Mouse (Mus musculus): ENCODE results near the gene Zfp563.

Gene Zfp563

DNA sequence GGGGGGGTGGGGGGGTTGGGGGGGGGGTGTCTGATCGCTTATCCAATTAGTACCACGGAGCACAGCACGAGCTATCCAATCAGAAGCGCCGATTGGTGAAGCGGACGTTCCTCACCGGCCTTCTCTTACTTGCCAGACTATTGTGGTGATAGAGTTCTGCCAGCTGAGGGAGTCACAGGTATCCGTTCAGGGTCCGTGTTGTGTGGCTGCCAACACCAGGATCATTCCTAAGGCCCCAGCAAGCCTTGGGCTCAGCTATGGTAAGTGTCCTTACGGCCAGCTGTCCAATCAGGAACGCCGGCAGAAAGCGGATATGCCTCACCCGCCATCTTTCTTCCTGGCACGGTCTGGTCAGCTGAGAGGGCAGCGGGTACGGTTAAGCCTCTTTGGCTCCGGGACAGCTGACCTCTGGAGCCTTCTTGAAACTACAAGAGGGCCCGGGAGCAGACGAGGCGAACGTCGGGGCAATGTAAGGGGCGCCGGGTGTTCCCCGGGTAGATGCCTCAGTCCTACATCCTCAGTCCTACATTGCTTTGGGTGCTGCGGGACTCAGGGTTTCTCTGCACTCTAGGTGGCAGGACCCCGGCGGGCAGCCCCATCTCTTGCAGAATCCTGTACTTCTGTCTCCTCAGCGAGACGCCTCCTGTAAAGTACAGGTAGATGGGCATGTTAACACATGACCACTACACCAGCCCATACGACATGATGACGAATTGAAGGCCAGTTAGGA is at the start of gene Zfp563:
TSS of gene Zfp563 (plus strand) at position 91 of the 730 bp plus-strand sequence.
- peak; percentile 95 for DNase-seq

DNA sequence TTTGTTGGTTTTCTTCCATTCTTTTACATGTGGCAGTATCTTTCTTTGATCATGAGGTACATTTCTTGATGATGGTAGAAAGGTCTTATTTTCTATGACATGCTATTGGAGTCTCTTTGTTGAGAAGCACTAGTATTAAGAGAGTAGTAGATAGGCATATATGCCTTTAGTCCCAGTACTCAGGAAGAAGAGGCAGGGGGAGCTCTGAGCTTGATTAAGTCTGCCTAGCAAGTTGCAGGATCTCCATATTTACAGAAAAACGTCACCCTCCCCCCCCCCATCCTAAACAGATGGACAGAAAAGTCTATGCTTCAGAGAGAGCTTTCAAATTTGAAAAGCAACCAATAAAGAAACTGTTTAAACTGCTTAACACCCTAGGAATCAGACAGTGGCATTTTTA is 30.3 kb upstream of the Zfp563 start:
- no peak for DNase-seq

DNA sequence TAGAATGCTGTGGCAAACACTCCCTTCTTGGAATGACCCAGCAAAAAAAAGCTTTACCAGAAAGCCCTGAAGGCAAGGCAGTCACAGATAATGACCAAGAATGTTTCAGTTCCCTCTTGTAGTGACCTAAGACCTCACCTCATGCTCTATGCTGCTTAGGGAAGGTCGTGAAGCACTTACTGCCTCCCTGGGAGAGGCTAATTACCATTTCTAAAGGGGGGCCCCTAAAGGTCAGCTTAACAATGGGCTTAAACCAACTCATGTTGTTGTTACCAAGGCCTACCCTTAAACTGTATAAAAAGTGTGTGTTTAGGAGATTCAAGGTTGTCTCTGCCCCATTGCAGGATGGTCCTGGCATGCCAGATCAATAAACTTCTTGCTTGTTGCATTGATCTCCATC is 26.1 kb upstream of the Zfp563 start:
- DNase-seq, result no peak

GRCm38 (mm10) chr17:33067958-33068357 is 21.2 kb upstream of the Zfp563 start, which contains the start of gene 4921501E09Rik:
Gene 4921501E09Rik (minus strand): TSS chr17:33068058.
- DNase-seq, result no peak

GRCm38 (mm10) chr17:33091630-33092029 is 2.5 kb downstream of the Zfp563 start:
- no peak for DNase-seq

GRCm38 (mm10) chr17:33092391-33093193 is 3.5 kb downstream of the Zfp563 start:
- DNase-seq, result peak; percentile 86 to 89

DNA sequence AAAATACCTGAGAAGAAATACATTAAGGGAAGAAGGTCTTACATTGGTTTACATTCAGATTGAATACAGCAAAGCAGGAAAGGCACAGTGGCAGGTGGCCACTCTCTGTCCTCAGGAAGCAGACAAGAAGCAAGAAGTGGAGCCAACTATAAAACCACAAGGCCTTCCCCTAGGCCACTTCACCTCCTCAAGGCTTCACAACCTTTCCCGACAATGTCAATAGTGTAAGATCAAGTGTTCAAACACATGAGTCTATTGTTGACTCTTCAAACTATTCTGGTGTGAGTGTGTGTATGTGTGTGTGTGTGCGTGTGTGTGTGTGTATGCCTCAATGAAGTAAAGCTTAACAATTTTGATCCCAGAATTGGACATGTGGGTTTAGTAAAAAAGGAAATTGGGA is 8.3 kb downstream of the Zfp563 start:
- no peak for DNase-seq

DNA sequence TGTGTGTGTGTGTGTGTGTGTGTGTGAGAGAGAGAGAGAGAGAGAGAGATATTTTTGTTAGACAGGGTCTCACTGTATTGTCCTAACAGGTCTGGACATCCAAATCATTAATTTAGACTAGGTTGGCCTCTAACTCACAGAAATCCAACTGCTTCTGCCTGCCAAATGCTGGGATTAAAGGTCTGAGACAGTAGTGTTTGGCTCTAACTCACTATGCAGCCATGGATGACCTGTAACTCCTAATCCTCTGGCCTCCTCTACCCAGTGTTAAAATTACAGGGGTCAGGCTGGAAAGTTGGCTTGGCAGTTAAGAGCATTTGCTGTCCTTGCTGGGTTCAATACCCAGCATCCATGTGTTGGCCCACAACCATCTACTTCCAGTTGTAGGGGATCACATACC is 35.4 kb downstream of the Zfp563 start:
- no peak for DNase-seq

- DNase-seq, result no peak
These were observed 37.1 kb downstream of the Zfp563 start for GRCm38 (mm10) chr17:33126257-33126656.

DNA sequence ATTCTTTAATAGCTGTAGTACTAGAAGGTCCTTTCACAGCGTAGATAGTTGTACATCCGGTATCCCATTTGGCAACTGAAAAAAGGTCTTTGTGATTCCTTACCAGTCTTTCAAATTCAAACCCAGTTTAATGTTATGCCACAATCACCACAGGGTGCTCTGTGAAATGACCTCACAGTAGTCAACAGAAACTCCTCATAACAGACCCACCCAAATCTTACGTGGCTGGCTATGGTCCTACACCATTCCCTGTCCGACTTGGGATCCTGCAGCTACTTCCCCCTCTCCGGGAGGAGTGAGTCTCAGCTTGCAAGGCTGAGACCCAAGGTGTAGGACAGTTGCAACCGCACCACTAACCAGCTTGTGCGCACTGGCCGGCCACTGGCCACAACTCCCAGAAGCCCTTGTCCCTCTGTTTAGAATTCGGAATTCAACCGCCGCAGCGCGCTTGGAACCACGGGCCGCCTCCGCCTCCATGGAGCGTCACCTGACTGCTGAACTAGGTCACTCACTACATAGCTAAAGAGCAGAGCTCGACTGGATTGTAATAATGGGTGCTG is 50.2 kb downstream of the Zfp563 start, which contains the start of gene Morc2b:
TSS of gene Morc2b (minus strand) at position 423 of the 560 bp plus-strand sequence.
- DNase-seq, result no peak

Data from cerebellum, postnatal 14 days (tissue).